Mouse (Mus musculus) lung, adult 2 months (tissue): ENCODE data around the gene Btg4.

Experiments
- CTCF ChIP-seq: fragments of 200-500 bp; IDR thresholded peaks from 2 replicates; pipeline ENCODE4 v1.5.1; 2011; ENCODE audit warnings: mild to moderate bottlenecking, low read length, control low read depth; ENCODE audit not compliant: insufficient read depth
- POLR2A ChIP-seq: fragments of 200-500 bp; IDR thresholded peaks from 2 replicates; pipeline ENCODE4 v1.6.1; 2011; ENCODE audit warnings: low read depth, mild to moderate bottlenecking, control low read depth, low read length, borderline replicate concordance; ENCODE audit errors: extremely low read depth

GRCm38 (mm10) chr9:51096306-51096705 lies 35.6 kb downstream of the Btg4 start:
- no peak for TF ChIP-seq CTCF
- TF ChIP-seq POLR2A = no peak
